Mouse (Mus musculus) heart, adult 2 months (tissue): ENCODE results near the gene Mrps15. TPM values are rescaled to one million over a fixed set of nuclear protein-coding genes. Genes with fewer than 3 reads are reported as not detected.

Experiments used
- DNase-seq, 2 experiments: peaks; one replicate each; pipeline ENCODE4 v3.0.0; 2021
- H3K27ac ChIP-seq: fragments of 200-600 bp; 2 replicates; pipeline ENCODE4 v1.8.1; 2022
- H3K27me3 ChIP-seq: fragments of 200-500 bp; 2 replicates; pipeline ENCODE4 v1.6.1; 2012; ENCODE audit warnings: mild to moderate bottlenecking, low read length, inconsistent platforms, mixed read lengths; ENCODE audit not compliant: control insufficient read depth, insufficient read depth
- H3K36me3 ChIP-seq: fragments of 200-500 bp; 2 replicates; pipeline ENCODE4 v1.6.1; 2012; ENCODE audit warnings: low read length, inconsistent platforms; ENCODE audit not compliant: control insufficient read depth, insufficient read depth
- H3K4me1 ChIP-seq: fragments of 200-500 bp; 2 replicates; pipeline ENCODE4 v1.6.1; 2011; ENCODE audit warnings: low read length; ENCODE audit not compliant: control insufficient read depth, insufficient read depth
- H3K4me3 ChIP-seq: fragments of 200-600 bp; 2 replicates; pipeline ENCODE4 v1.8.1; 2022
- H3K79me2 ChIP-seq: fragments of 200-500 bp; replicated peaks from 2 replicates; pipeline ENCODE4 v1.6.1; 2012; ENCODE audit warnings: mild to moderate bottlenecking, inconsistent platforms, low read length, moderate library complexity, mixed read lengths; ENCODE audit not compliant: control insufficient read depth, insufficient read depth
- H3K9ac ChIP-seq: fragments of 200-500 bp; 2 replicates; pipeline ENCODE4 v1.6.1; 2012; ENCODE audit warnings: low read depth, mild to moderate bottlenecking, control low read depth, inconsistent platforms, low read length, mixed read lengths
- CTCF ChIP-seq: fragments of 200-600 bp; IDR thresholded peaks from 2 replicates; pipeline ENCODE4 v1.8.1; 2022; ENCODE audit warnings: antibody characterized with exemption, mild to moderate bottlenecking, moderate library complexity
- EP300 ChIP-seq: fragments of 200-500 bp; IDR thresholded peaks from 2 replicates; pipeline ENCODE4 v1.6.1; 2011; ENCODE audit warnings: low read depth, low read length, control low read depth; ENCODE audit not compliant: insufficient read depth
- POLR2A ChIP-seq: fragments of 200-500 bp; IDR thresholded peaks from 2 replicates; pipeline ENCODE4 v1.6.1; 2011; ENCODE audit warnings: mild to moderate bottlenecking, low read depth, low read length, control low read depth; ENCODE audit not compliant: insufficient read depth
- WGBS: fragments of 180-500 bp; shearing (Covaris S2); methylation state at CpG from one replicate; pipeline ENCODE4 v1.1.7; 2018; 5-methylcytosine and 5-hydroxymethylcytosine counted together
- intact Hi-C: fragments of 180-260 bp; cut with DNase I; formaldehyde crosslinking; loops from one replicate; pipeline ENCODE4 v1.15.1; 2025
- polyA plus RNA-seq: library from polyadenylated mRNA; depleted of rRNA; stranded (reverse); fragments of >200 nt; gene quantifications from 2 replicates; pipeline ENCODE4 v1.2.3, GENCODE M21; 2012
- total RNA-seq, 2 experiments: library from RNA; stranded (reverse); gene quantifications; 2 replicates each; pipeline ENCODE4 v1.2.3; 2021

Gene Mrps15
- total and polyA plus RNA-seq, 3 experiments = 40.4 to 78.1 (median 74.9) TPM

DNA sequence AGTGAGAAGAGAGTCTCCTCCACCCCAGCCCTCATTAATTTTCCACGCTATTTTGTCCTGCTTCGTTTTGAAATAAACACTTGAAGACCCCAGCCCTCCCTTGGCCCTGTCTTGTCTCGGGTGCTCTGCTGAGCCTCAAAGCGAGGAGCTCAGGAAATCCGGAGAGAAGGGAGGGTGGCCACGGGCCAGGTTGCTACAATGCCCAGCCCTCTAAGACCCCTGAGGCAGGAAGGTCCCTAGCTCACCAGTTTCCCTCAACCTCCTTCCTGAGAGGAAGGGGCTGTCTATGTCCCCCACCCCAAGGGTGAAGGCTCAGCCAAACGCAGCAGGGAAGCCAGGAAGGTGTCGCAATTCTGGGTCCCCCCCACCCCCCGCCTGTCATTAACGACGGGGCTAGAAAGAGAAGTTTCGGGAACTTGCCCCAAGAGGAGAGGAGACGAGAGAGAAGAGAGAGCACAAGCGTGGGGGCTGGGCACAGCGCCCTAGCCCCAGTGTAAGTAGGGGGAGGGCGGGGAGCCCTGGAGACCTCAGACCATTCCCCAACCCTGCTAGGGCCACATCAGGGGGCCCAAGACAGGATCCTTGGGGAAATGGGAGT is 22.3 kb upstream of the Mrps15 start, which contains the start of gene Csf3r:
TSS of gene Csf3r (plus strand) at position 248 of the 598 bp plus-strand sequence.
- no peaks in the 10 kb centered on the region for H3K79me2 ChIP-seq
- DNase-seq = peak in 1 of 2 experiments; percentile 16
- no peak within 1 kb of the TSS for H3K27ac ChIP-seq
- WGBS = 33% methylated on average over 16 of the region's 16 CpGs
- intact Hi-C loops = no loop called here
- no peak within 1 kb of the TSS for H3K9ac ChIP-seq
- no peaks in the 10 kb centered on the region for H3K4me1 ChIP-seq
- H3K27me3 ChIP-seq = no peaks in the 10 kb centered on the region
- TF ChIP-seq CTCF (no peak), POLR2A (no peak), EP300 (no peak)
- no peak within 1 kb of the TSS for H3K4me3 ChIP-seq
- no peaks in the 10 kb centered on the region for H3K36me3 ChIP-seq

- TF ChIP-seq EP300 = no peak
- no peak for TF ChIP-seq POLR2A
- TF ChIP-seq CTCF = no peak
- 64% methylated on average over 5 of the region's 5 CpGs for WGBS
These were observed 20.9 kb upstream of the Mrps15 start for GRCm38 (mm10) chr4:126025801-126026200.

DNA sequence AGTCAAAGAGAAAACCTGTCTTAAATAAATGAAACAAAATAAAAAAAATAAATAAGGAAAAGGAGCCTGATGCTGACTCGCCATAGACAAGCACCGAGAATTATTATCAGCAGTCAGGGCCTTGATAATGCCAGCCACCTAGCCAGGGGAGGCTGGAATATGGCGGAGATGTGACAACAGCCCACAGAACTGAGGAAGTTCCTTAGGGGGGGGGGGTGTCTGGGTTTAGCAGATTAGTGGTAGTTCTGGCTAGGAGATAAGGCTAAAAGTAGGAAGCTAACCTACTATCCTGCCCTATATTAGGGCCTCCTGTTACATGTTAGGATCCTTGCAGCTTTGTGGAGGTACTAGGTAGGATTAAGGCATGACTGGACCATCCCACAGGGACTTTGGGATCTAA is 18.7 kb upstream of the Mrps15 start:
- intact Hi-C loops = no loop called here
- Histone ChIP-seq H3K36me3 (no peaks in the 10 kb centered on the region), H3K27ac (no peak overlapping the region), H3K9ac (no peak overlapping the region), H3K4me3 (no peak overlapping the region), H3K27me3 (no peaks in the 10 kb centered on the region; the same call in 1 of the 2 replicates), H3K79me2 (no peaks in the 10 kb centered on the region), H3K4me1 (no peaks in the 10 kb centered on the region)
- WGBS = 34% methylated on average over 3 of the region's 3 CpGs
- no peak for DNase-seq
- TF ChIP-seq CTCF (no peak), EP300 (no peak), POLR2A (no peak)

More at GRCm38 (mm10) chr4:126025801-126026200, 20.9 kb upstream of the Mrps15 start:
- Histone ChIP-seq H3K9ac (no peak overlapping the region), H3K27me3 (no peaks in the 10 kb centered on the region; the same call in 1 of the 2 replicates), H3K4me3 (no peak overlapping the region), H3K36me3 (no peaks in the 10 kb centered on the region), H3K4me1 (no peaks in the 10 kb centered on the region), H3K79me2 (no peaks in the 10 kb centered on the region), H3K27ac (no peak overlapping the region)
- no peak for DNase-seq
- intact Hi-C loops = no loop called here

DNA sequence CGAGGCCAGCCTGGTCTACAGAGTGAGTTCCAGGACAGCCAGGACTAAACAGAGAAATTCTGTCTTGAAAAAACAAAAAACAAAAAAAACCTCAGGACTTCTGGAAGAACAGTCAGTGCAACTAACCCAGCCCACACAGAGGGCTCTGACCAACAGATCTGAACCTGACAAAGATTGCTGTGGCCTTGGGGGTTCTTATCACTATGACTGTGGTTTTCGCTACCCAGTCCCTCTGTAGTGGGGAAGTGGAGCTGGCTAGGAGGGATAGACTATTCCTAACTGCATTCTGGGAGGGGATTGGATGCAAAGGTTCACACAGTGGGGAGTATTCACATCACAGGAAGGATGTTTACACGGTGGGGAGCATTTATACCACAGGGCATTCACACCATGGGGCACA is 17.7 kb upstream of the Mrps15 start:
- intact Hi-C loops = no loop called here
- DNase-seq = no peak
- no peak overlapping the region for H3K9ac ChIP-seq
- no peaks in the 10 kb centered on the region for H3K79me2 ChIP-seq
- no peak overlapping the region for H3K4me3 ChIP-seq
- H3K27me3 ChIP-seq = no peaks in the 10 kb centered on the region; the same call in 1 of the 2 replicates
- no peak overlapping the region for H3K27ac ChIP-seq
- no peaks in the 10 kb centered on the region for H3K4me1 ChIP-seq
- 60% methylated on average over 3 of the region's 3 CpGs for WGBS
- H3K36me3 ChIP-seq = no peaks in the 10 kb centered on the region
- no peak for TF ChIP-seq CTCF
- TF ChIP-seq EP300 = no peak
- no peak for TF ChIP-seq POLR2A

GRCm38 (mm10) chr4:126030705-126031104 is 16.0 kb upstream of the Mrps15 start:
- Histone ChIP-seq H3K4me1 (no peaks in the 10 kb centered on the region), H3K36me3 (no peaks in the 10 kb centered on the region), H3K27me3 (no peaks in the 10 kb centered on the region; the same call in 1 of the 2 replicates), H3K79me2 (no peaks in the 10 kb centered on the region), H3K27ac (no peak overlapping the region), H3K9ac (no peak overlapping the region), H3K4me3 (no peak overlapping the region)
- TF ChIP-seq POLR2A (no peak), CTCF (no peak), EP300 (no peak)
- 61% methylated on average over 5 of the region's 5 CpGs for WGBS
- intact Hi-C loops = no loop called here
- DNase-seq = no peak

- Histone ChIP-seq H3K9ac (no peak overlapping the region), H3K27me3 (no peaks in the 10 kb centered on the region; the same call in 1 of the 2 replicates), H3K27ac (no peak overlapping the region), H3K36me3 (no peaks in the 10 kb centered on the region), H3K79me2 (no peaks in the 10 kb centered on the region), H3K4me3 (no peak overlapping the region), H3K4me1 (no peaks in the 10 kb centered on the region)
- DNase-seq = no peak
- TF ChIP-seq CTCF = no peak
- no peak for TF ChIP-seq POLR2A
- no peak for TF ChIP-seq EP300
- WGBS = 67% methylated on average over 5 of the region's 5 CpGs
- intact Hi-C loops = no loop called here
These were observed 11.3 kb upstream of the Mrps15 start for GRCm38 (mm10) chr4:126035413-126035812.

DNA sequence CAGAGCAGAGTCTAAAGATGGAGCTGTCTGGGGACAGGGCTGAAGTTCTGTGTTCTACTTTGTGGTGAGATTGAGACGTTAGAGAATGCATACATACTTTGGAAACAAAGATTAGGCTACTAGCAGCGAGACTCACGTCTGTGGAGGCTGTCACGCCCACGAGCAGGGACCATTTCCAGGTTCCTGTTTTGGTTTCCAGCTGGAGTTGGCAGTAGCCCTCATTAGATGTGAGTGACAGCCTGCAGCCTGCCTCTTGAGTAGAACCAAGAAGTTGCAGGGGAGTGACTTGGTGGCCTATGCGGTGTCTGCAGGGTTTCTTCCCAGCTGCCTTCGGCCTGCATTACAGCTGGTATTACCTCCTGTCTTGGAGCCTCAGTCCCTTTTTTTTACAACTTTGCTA is 4.9 kb downstream of the Mrps15 start:
- H3K36me3 ChIP-seq = no peaks in the 10 kb centered on the region

More for the DNA sequence above, 4.9 kb downstream of the Mrps15 start:
- H3K79me2 ChIP-seq = no peaks in the 10 kb centered on the region
- no peak overlapping the region for H3K27ac ChIP-seq
- H3K4me3 ChIP-seq = no peak overlapping the region
- no peaks in the 10 kb centered on the region for H3K27me3 ChIP-seq
- 35% methylated on average over 7 of the region's 7 CpGs for WGBS
- peaks cover 2% of the 10 kb centered on the region for H3K4me1 ChIP-seq
- TF ChIP-seq EP300 (no peak), CTCF (no peak), POLR2A (no peak)
- intact Hi-C loops = no loop called here
- DNase-seq = peak in 1 of 2 experiments; percentile 38
- no peak overlapping the region for H3K9ac ChIP-seq
